Mouse (Mus musculus): ENCODE results near the gene Gm10778. TPM values are rescaled to one million over a fixed set of nuclear protein-coding genes. Genes with fewer than 3 reads are reported as not detected.
"Not testable (repeated sequence)": the region's sequence is repeated elsewhere in the genome, so short reads cannot be mapped to it uniquely, and the experiment has no call there.

Gene Gm10778
- polyA plus RNA-seq, 1 experiment = 0.40 TPM

GRCm38 (mm10) chr10:81646015-81646555 lies 2.8 kb upstream of the Gm10778 start:
- WGBS = 85% methylated on average over 7 of the region's 7 CpGs
- DNase-seq (ENCODE audit: low read depth in 1 of 2, low spot score in 2 of 2) = no peak
- Histone ChIP-seq H3K27ac (ENCODE audit: insufficient read depth, low read length) (no peak overlapping the region), H3K27me3 (ENCODE audit: control insufficient read depth, insufficient read depth, low read length) (no peaks in the 10 kb centered on the region), H3K4me1 (ENCODE audit: control insufficient read depth, insufficient read depth, insufficient read length) (peaks cover 7% of the 10 kb centered on the region; the same call in 1 of the 2 replicates), H3K36me3 (ENCODE audit: control insufficient read depth, insufficient read depth, low read length) (no peaks in the 10 kb centered on the region), H3K4me3 (ENCODE audit: extremely low read depth, insufficient read depth, insufficient read length) (no peak overlapping the region)
- TF ChIP-seq CTCF (IDR thresholded peaks at IDR 0.05; ENCODE audit: extremely low read depth, insufficient read depth, insufficient read length, insufficient replicate concordance) (no peak), POLR2A (IDR thresholded peaks at IDR 0.05; ENCODE audit: low read depth, low read length) (no peak)

- no peak overlapping the region for H3K4me3 ChIP-seq (ENCODE audit: extremely low read depth, insufficient read depth, insufficient read length)
- TF ChIP-seq POLR2A (IDR thresholded peaks at IDR 0.05; ENCODE audit: low read depth, low read length) = no peak
- no peak for TF ChIP-seq CTCF (IDR thresholded peaks at IDR 0.05; ENCODE audit: extremely low read depth, insufficient read depth, insufficient read length, insufficient replicate concordance)
- H3K27ac ChIP-seq (ENCODE audit: insufficient read depth, low read length) = no peak overlapping the region
- no peaks in the 10 kb centered on the region for H3K4me1 ChIP-seq (ENCODE audit: control insufficient read depth, insufficient read depth, insufficient read length)
- WGBS = 96% methylated on average over 10 of the region's 10 CpGs
- H3K36me3 ChIP-seq (ENCODE audit: control insufficient read depth, insufficient read depth, low read length) = peaks cover 3% of the 10 kb centered on the region
- no peaks in the 10 kb centered on the region for H3K27me3 ChIP-seq (ENCODE audit: control insufficient read depth, insufficient read depth, low read length)
- DNase-seq (ENCODE audit: low read depth in 1 of 2, low spot score in 2 of 2) = no peak
These were observed 6.3 kb downstream of the Gm10778 start for GRCm38 (mm10) chr10:81655178-81655577.

DNA sequence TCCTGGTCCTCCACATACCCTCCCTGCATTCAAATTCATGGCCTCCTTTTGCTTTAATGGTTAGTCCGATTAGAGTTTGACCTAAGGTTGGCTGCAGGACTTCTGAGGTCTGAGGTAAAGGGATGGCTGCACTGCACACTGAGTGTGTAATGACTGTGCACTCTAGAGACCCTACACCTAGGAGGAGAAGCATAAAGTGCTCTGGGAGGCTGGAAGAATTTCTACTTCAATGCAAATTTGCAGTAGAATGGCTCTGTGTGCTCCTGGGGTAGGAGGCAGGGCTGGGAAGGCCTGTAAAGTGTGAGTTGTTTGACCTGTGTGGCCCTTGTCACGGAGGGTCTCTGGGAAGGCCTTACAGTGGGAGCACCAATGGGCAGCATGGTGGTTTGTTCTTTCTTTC lies 7.3 kb downstream of the Gm10778 start:
- no peaks in the 10 kb centered on the region for H3K27me3 ChIP-seq (ENCODE audit: control insufficient read depth, insufficient read depth, low read length)
- H3K4me1 ChIP-seq (ENCODE audit: control insufficient read depth, insufficient read depth, insufficient read length) = no peaks in the 10 kb centered on the region
- TF ChIP-seq CTCF (IDR thresholded peaks at IDR 0.05; ENCODE audit: extremely low read depth, insufficient read depth, insufficient read length, insufficient replicate concordance) (no peak), POLR2A (IDR thresholded peaks at IDR 0.05; ENCODE audit: low read depth, low read length) (no peak)
- 97% methylated on average over 2 of the region's 2 CpGs for WGBS
- no peak overlapping the region for H3K27ac ChIP-seq (ENCODE audit: insufficient read depth, low read length)
- H3K36me3 ChIP-seq (ENCODE audit: control insufficient read depth, insufficient read depth, low read length) = peaks cover 3% of the 10 kb centered on the region
- no peak for DNase-seq (ENCODE audit: low read depth in 1 of 2, low spot score in 2 of 2)
- no peak overlapping the region for H3K4me3 ChIP-seq (ENCODE audit: extremely low read depth, insufficient read depth, insufficient read length)

GRCm38 (mm10) chr10:81687114-81687513 lies 38.3 kb downstream of the Gm10778 start:
- not testable (repeated sequence) for H3K27ac ChIP-seq (ENCODE audit: insufficient read depth, low read length); DNase-seq (ENCODE audit: low read depth in 1 of 2, low spot score in 2 of 2); H3K4me3 ChIP-seq (ENCODE audit: extremely low read depth, insufficient read depth, insufficient read length); H3K27me3 ChIP-seq (ENCODE audit: control insufficient read depth, insufficient read depth, low read length); H3K4me1 ChIP-seq (ENCODE audit: control insufficient read depth, insufficient read depth, insufficient read length); H3K36me3 ChIP-seq (ENCODE audit: control insufficient read depth, insufficient read depth, low read length)
- WGBS = no CpG with 5 or more reads among the region's 18 CpGs

DNA sequence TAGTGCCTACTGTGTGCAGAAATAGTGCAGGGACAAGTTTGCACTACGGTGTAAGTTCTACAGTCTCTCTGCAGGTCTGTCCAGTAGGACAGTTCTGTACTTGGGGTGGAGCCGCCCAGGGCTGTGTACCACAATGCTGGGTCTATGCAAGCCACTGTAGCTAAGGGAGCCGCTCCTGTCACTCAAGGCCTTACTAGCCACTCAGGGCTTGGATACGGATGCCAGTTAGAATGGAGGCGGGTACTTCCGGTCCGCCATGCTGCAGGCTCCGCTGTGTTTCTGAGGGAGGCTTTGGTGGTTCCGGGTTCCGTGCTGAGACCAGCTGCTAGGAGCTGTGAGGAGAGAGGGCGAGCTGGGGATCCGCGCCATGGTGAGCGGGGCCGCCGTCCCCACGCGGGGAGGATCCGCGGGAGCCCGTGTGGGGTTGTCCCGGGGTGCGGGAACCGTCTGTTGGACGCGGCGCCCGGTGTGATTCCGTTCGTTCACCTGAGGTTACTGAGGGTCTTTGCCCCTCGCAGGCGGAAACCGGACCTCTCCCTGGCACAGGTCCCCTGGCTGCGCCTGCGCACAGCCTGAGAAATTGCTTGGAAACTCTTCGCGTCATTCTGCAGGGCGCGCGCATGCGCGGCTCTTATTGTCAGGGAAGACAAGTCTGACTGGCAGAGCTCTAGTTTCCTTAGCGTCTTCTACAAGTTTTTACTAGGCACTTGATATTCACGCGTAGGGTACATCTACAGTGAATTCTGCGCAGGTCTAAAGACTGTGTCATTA lies 55.9 kb downstream of the Gm10778 start, which contains the start of gene Zfp433:
Zfp433 (plus strand) TSS at position 295 of the 771 bp plus-strand sequence.
- H3K27ac ChIP-seq (ENCODE audit: insufficient read depth, low read length); H3K4me3 ChIP-seq (ENCODE audit: extremely low read depth, insufficient read depth, insufficient read length); H3K4me1 ChIP-seq (ENCODE audit: control insufficient read depth, insufficient read depth, insufficient read length); H3K36me3 ChIP-seq (ENCODE audit: control insufficient read depth, insufficient read depth, low read length); DNase-seq (ENCODE audit: low read depth in 1 of 2, low spot score in 2 of 2); H3K27me3 ChIP-seq (ENCODE audit: control insufficient read depth, insufficient read depth, low read length): not testable (repeated sequence)
- no CpG with 5 or more reads among the region's 46 CpGs for WGBS

Other genes starting within 250 kb of the Gm10778 start
- gene Nfic, start 193.4 kb upstream of the Gm10778 start, polyA plus RNA-seq (2012; rRNA removed) = 26.0 and 32.4 TPM in 2 replicates
- 0.33 and 0.70 TPM in 2 replicates for gene Celf5, start 166.3 kb upstream of the Gm10778 start, polyA plus RNA-seq (2012; rRNA removed)
- 198 and 259 TPM in 2 replicates for gene Ncln, start 152.7 kb upstream of the Gm10778 start, polyA plus RNA-seq (2012; rRNA removed)
- 127 and 168 TPM in 2 replicates for gene S1pr4, start 148.9 kb upstream of the Gm10778 start, polyA plus RNA-seq (2012; rRNA removed)
- gene Gna15, start 124.8 kb upstream of the Gm10778 start, polyA plus RNA-seq (2012; rRNA removed) = 14.8 and 15.1 TPM in 2 replicates
- gene Gna11, start 103.9 kb upstream of the Gm10778 start, polyA plus RNA-seq (2012; rRNA removed) = 33.8 and 38.9 TPM in 2 replicates
- gene Aes, start 89.6 kb upstream of the Gm10778 start, polyA plus RNA-seq (2012; rRNA removed) = 702 and 1,172 TPM in 2 replicates
- 49.9 and 58.6 TPM in 2 replicates for gene Tle2, start 74.5 kb upstream of the Gm10778 start, polyA plus RNA-seq (2012; rRNA removed)
- 14.3 and 15.6 TPM in 2 replicates for gene Tle6, start 48.0 kb upstream of the Gm10778 start, polyA plus RNA-seq (2012; rRNA removed)
- 1.8 TPM in 2 replicates for gene BC025920, start 42.8 kb upstream of the Gm10778 start, polyA plus RNA-seq (2012; rRNA removed)
- 30.3 and 39.4 TPM in 2 replicates for gene Sirt6, start 21.3 kb upstream of the Gm10778 start, polyA plus RNA-seq (2012; rRNA removed)
- gene Ankrd24, start 20.5 kb upstream of the Gm10778 start, polyA plus RNA-seq (2012; rRNA removed) = 14.0 and 17.8 TPM in 2 replicates
- gene Zfp433, start 55.8 kb downstream of the Gm10778 start, polyA plus RNA-seq (2012; rRNA removed) = 0.34 and 0.41 TPM in 2 replicates
- gene Gm3055, start 122.1 kb downstream of the Gm10778 start, polyA plus RNA-seq (2012; rRNA removed) = 0.39 and 0.41 TPM in 2 replicates
- gene Gm4767, start 163.1 kb downstream of the Gm10778 start, polyA plus RNA-seq (2012; rRNA removed) = not detected in 2 replicates
- 0.28 TPM in 1 of 2 replicates, not detected in the other for gene Gm32687, start 214.9 kb downstream of the Gm10778 start, polyA plus RNA-seq (2012; rRNA removed)